Mouse (Mus musculus) myocyte (in vitro differentiated cells): ENCODE measurements around the gene Raet1d.
"Not testable (repeated sequence)": the region's sequence is repeated elsewhere in the genome, so short reads cannot be mapped to it uniquely, and the experiment has no call there.

Experiments used
- CEBPB ChIP-seq: IDR thresholded peaks from 2 replicates; pipeline ENCODE4 v1.6.1; 2011; ENCODE audit warnings: mild to moderate bottlenecking, moderate library complexity; ENCODE audit not compliant: poor library complexity, insufficient read depth, severe bottlenecking
- MAX ChIP-seq: IDR thresholded peaks from one replicate; pipeline ENCODE4 v1.6.1; 2011; ENCODE audit warnings: low read depth, mild to moderate bottlenecking, control low read depth
- POLR2A ChIP-seq: IDR thresholded peaks from one replicate; pipeline ENCODE4 v1.6.1; 2011; ENCODE audit warnings: low read depth, mild to moderate bottlenecking, control low read depth, moderate library complexity; ENCODE audit not compliant: insufficient read length
- SRF ChIP-seq: IDR thresholded peaks from one replicate; pipeline ENCODE4 v1.6.1; 2011; ENCODE audit warnings: low read depth; ENCODE audit not compliant: control insufficient read depth, insufficient read length
- TCF12 ChIP-seq: IDR thresholded peaks from one replicate; pipeline ENCODE4 v1.6.1; 2011; ENCODE audit warnings: mild to moderate bottlenecking, control low read depth; ENCODE audit not compliant: poor library complexity, insufficient read depth, severe bottlenecking

DNA sequence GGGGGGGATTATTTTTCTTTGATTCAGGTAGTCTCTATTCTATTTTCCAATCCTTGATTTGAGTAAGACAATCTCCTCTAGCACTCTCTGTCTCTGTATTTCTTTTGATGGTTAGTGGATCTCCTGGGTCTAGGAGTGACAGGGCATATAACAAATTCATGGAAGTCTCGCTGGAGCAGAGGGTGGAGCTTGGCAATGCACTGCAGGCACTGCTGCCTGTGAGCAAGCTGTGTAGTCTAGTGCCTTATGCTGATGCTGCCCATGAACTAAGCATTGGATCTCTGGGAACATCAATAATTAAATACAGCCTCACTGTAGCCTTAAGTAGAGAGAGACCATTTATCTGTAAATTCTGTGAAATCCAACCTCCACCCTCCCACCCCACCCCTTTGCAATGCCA, 36.3 kb downstream of the Raet1d start:
- not testable (repeated sequence) for TF ChIP-seq POLR2A, CEBPB, SRF, TCF12, MAX
